Mouse (Mus musculus) megakaryocyte progenitor cell, adult 5-6 weeks (primary cell): ENCODE data around the gene Tspear. TPM values are rescaled to one million over a fixed set of nuclear protein-coding genes. Genes with fewer than 3 reads are reported as not detected.
A peak's percentile ranks its signal among the peaks of the same experiment; 100 is the strongest.
"Not testable (repeated sequence)": the region's sequence is repeated elsewhere in the genome, so short reads cannot be mapped to it uniquely, and the experiment has no call there.

Experiments used
- ATAC-seq: replicated peaks from 2 replicates; pipeline ENCODE4 v1.8.0; 2016; ENCODE audit warnings: mild to moderate bottlenecking, moderate TSS enrichment, inconsistent platforms; ENCODE audit not compliant: poor library complexity
- total RNA-seq, 2 experiments: library from RNA; stranded (forward) in 1 of 2; stranded (reverse) in 1 of 2; fragments of 157-497, 149-512 nt in 1 of 2; fragments of 200-1000 nt in 1 of 2; gene quantifications; 2 replicates each; pipeline versions ENCODE4 v1.2.3 to v1.2.4; 2015 to 2017

Gene Tspear
- total RNA-seq, 2 experiments from 2014 or later = 0.96 TPM; not detected in 1

GRCm38 (mm10) chr10:77709831-77710230 lies 23.5 kb downstream of the Tspear start:
- no peak for ATAC-seq

GRCm38 (mm10) chr10:77711157-77711556 lies 24.8 kb downstream of the Tspear start, which contains the start of gene Gm10024:
Gene Gm10024 (plus strand): TSS chr10:77711457.
- not testable (repeated sequence) for ATAC-seq

GRCm38 (mm10) chr10:77713734-77714133 lies 27.4 kb downstream of the Tspear start:
- ATAC-seq = peak; percentile 44

DNA sequence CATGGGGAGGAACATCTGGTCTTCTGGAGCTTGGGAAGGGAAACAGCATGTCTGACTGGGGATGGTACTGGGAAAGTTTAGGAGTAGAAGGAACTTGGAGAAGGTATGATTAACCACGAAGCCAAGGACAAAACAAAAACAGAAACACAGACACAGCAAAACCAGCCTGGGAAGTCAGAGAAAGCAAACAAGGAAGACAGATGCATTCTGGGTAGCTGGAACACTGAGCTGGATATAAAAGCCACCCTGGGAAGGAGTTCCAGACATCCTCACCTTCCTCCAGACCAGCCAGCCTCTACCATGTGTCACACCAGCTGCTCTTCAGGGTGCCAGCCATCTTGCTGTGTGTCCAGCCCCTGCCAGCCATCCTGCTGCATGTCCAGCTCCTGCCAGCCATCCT lies 29.1 kb downstream of the Tspear start, which contains the start of gene Gm10142:
TSS of gene Gm10142 (plus strand) at position 301 of the 400 bp plus-strand sequence.
- ATAC-seq = no peak

DNA sequence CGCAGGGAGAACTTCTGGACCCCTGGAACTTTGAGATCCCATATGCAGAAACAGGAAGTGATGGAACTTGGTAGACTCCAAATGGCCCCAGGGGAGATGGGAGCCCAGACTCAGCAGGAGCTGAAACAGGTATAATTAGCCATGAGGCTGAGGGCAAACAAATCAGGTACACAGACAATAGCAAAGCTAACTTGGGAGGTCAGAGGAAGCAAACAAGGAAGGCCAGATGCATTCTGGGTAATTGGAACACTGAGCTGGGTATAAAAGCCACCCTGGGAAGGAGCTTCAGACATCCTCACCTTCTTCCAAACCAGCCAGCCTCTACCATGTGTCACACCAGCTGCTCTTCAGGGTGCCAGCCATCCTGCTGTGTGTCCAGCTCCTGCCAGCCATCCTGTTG lies 33.9 kb downstream of the Tspear start, which contains the start of gene Krtap12-1:
TSS of gene Krtap12-1 (plus strand) at position 301 of the 400 bp plus-strand sequence.
- not testable (repeated sequence) for ATAC-seq

DNA sequence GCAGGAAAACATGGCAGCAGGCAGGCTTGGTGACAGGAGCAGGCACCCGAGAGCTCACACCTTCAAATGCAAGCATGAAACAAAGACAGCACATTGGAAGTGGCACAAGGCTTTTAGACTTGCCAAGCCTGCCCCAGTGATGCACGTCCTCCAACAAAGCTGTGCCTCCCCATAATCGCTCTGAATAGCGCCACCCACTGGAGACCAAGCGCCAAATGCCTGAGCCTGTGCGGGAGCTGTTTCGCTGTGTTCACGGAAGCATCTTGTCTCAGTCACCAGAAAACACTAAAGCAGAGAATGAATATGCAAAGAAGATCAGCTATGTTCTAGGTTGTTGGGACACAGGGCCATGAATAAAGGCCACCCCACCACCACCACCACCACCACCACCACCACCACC lies 38.5 kb downstream of the Tspear start:
- ATAC-seq = no peak

- ATAC-seq = no peak
These were observed 39.8 kb downstream of the Tspear start, which contains the start of gene Gm10100 for GRCm38 (mm10) chr10:77726186-77726585. Gene Gm10100 (plus strand): TSS chr10:77726486.

- no peak for ATAC-seq
These were observed 41.9 kb downstream of the Tspear start for GRCm38 (mm10) chr10:77728280-77728679.

DNA sequence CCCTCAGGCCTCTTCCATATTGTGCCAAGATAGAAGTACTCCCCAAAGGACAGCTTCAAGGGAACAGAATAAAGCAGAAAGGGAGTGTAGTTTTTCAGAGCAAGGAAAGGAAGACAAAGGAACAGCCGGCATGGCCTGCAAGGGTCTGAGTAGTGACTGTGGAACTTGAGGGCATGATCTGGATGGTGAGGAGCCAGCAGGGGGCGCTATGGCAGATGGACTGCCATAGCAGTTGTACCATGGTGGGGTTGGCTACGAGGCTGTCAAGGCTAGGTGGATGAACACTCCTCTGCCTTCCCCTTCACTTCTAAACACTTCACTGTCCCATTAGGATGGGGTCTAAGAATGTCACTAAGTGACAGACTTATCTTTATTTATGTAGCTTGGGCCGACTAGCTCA lies 42.9 kb downstream of the Tspear start:
- peak; percentile 42; the same call in 1 of the 2 replicates for ATAC-seq

DNA sequence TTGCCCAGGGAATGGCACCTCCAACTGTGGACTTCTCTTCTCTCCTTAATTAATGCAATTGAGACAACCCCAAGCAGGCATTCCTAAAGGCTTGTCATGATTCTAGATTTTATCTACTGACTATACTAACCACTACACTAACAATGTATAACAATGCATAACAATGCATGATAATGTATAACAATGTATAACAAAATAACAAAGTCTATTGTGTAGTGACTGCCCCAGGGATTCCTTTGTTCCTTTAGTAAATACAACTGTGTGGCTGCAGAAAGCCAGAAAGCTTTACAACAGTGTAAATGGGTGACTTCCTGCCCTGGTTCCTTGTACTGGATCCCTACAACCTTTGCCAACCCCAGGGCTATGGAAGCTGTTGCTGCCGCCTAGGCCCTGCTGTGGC lies 49.6 kb downstream of the Tspear start:
- no peak for ATAC-seq

DNA sequence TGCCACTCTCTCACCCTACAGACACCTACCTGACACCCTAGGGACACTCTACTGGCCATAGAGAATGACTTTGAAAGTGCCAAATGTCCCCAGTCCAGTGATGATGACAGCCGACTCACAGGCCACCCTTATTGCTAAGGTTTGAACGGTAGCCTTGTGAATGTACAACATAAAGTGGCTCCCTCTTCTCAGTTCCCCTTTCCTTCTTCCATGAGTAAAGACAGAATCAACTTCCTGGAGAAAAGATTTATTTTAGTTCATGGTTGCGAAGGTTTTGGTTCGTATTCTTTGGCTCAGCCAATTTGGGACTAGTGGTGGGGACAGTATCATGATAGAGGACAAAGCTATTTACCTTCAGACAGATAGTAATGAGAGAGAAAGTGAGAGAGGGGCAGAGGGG lies 52.6 kb downstream of the Tspear start:
- ATAC-seq = no peak

DNA sequence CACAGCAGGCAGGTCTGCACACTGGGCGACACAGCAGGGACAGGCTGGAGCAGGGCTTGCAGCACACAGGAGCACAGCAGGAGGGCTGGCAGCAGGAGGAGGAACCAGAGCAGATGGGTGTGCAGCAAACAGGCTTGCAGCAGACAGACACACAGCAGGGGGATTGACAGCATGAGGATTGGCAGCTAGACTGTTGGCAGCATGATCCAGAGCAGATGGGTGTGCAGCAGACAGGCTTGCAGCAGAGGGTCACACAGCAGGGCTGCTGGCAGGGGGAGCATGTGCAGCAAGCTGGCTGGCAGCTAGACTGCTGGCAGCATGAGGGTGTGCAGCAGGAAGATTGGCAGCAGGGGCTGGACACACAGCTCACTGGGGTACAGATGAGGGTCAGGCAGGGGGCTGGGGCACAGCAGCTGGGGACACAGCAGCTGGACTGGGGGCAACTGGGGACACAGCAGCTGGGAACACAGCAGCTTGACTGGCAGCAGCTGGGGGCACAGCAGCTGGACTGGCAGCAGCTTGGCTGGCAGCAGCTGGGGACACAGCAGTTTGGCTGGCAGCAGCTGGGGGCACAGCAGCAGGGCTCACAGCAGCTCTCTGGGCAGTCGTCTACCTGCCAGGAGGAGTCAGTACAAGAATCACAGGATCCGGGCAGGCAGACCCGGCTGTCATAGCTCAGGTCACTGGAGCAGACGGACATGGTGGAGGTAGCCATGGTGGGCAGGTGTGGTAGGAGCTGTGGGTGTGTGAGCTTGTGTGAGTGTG lies 55.7 kb downstream of the Tspear start, which contains the start of gene Gm18596:
TSS of gene Gm18596 (minus strand) at position 715 of the 765 bp plus-strand sequence.
- ATAC-seq = not testable (repeated sequence)

DNA sequence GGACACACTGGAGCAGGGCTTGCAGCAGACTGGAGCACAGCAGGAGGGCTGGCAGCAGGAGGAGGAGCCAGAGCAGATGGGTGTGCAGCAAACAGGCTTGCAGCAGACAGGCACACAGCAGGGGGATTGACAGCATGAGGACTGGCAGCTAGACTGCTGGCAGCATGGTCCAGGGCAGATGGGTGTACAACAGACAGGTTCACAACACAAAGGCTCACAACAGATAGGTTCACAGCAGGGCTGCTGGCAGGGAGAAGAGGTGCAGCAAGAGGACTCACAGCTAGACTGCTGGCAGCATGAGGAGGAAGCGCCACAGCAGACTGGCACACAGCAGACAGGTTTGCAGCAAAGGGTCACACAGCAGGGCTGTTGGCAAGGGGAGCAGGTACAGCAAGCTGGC lies 64.3 kb downstream of the Tspear start:
- not testable (repeated sequence) for ATAC-seq

GRCm38 (mm10) chr10:77751254-77751653 lies 64.9 kb downstream of the Tspear start, which contains the start of gene Gm9736:
Gene Gm9736 (minus strand): TSS chr10:77751354.
- ATAC-seq = not testable (repeated sequence)

DNA sequence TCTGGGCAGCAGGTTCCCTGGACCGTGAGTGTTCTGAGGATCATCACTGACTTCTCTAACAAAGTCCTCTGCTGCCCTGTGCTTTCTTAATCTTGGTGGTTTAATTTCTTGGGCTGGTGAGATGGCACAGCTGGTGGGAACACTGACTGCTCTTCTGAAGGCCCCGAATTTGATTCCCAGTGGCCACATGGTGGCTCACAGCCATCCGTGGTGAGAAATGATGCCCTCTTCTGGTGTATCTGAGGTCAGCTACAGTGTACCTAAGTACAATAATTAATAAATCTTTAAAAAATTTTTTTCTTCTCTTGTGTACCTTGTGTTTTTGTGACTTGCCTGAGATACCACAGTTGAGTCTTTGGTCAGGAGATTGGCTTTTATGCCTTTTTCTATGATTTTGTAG lies 65.9 kb downstream of the Tspear start:
- ATAC-seq = 0 out of 2 replicates have a peak, but pooled peaks have one; percentile 23

DNA sequence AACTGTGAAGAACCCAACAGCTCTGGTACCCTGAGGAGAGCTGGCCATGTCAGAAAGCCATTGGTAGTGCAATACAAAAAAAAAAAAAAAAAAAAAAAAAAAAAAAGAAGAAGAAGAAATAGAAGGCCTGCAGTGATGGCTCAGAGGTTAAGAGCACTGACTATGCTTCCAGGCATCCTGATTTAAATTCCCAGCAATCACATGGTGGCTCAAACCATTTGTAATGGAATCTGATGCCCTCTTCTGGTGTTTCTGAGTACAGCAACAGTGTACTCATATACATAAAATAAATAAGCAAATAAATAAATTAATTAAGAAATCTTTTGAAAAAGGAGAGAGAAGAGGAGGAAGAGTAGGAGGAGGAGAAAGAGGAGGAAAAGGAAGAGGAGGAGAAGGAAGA lies 67.1 kb downstream of the Tspear start:
- ATAC-seq = no peak

DNA sequence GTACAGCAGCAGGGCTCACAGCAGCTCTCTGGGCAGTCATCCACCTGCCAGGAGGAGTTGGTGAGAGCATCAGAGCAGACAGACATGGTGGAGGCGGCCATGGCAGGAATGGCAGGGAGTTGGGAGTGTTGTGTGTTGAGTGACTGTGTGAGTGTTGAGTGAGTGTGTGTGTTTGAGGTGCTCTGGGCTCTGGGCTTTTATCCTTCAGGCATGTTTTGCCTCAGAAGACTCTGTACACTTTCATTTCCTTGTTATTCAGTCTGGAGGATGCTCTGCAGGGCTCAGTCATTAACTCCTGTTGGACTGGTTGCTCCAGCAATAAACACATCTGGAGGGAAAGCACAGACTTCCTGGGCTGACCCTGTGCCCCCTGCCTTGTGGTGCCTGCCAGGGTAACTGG lies 73.2 kb downstream of the Tspear start, which contains the start of gene Gm3233:
TSS of gene Gm3233 (minus strand) at position 101 of the 400 bp plus-strand sequence.
- not testable (repeated sequence) for ATAC-seq

- no peak for ATAC-seq
These were observed 83.4 kb downstream of the Tspear start for GRCm38 (mm10) chr10:77769727-77770126.

DNA sequence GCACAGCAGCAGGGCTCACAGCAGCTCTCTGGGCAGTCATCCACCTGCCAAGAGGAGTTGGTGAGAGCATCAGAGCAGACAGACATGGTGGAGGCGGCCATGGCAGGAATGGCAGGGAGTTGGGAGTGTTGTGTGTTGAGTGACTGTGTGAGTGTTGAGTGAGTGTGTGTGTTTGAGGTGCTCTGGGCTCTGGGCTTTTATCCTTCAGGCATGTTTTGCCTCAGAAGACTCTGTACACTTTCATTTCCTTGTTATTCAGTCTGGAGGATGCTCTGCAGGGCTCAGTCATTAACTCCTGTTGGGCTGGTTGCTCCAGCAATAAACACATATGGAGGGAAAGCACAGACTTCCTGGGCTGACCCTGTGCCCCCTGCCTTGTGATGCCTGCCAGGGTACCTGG lies 84.9 kb downstream of the Tspear start, which contains the start of gene Gm3238:
TSS of gene Gm3238 (minus strand) at position 101 of the 400 bp plus-strand sequence.
- ATAC-seq = not testable (repeated sequence)

- not testable (repeated sequence) for ATAC-seq
These were observed 85.8 kb downstream of the Tspear start for GRCm38 (mm10) chr10:77772142-77772541.

GRCm38 (mm10) chr10:77776844-77777243 lies 90.5 kb downstream of the Tspear start, which contains the start of gene Gm7138:
Gene Gm7138 (minus strand): TSS chr10:77776944.
- not testable (repeated sequence) for ATAC-seq

- not testable (repeated sequence) for ATAC-seq
These were observed 96.1 kb downstream of the Tspear start, which contains the start of gene Gm3250 for GRCm38 (mm10) chr10:77782442-77782841. Gene Gm3250 (minus strand): TSS chr10:77782542.
